Mouse (Mus musculus) left cerebral cortex, adult 2 months (tissue): ENCODE data around the gene Six1. TPM values are rescaled to one million over a fixed set of nuclear protein-coding genes. Genes with fewer than 3 reads are reported as not detected.
"Not testable (repeated sequence)": the region's sequence is repeated elsewhere in the genome, so short reads cannot be mapped to it uniquely, and the experiment has no call there.

Source experiments
- DNase-seq, 2 experiments: peaks; one replicate each; pipeline ENCODE4 v3.0.0; 2021 to 2022; ENCODE audit warnings: low spot score in 2 of 2, mixed read lengths in 1 of 2; ENCODE audit errors: extremely low spot score in 1 of 2
- H3K27ac ChIP-seq: fragments of 200-600 bp; 2 replicates; pipeline ENCODE4 v1.8.1; 2022
- H3K4me3 ChIP-seq: fragments of 200-600 bp; 2 replicates; pipeline ENCODE4 v1.8.1; 2022
- CTCF ChIP-seq: fragments of 200-600 bp; IDR thresholded peaks from 2 replicates; pipeline ENCODE4 v1.8.1; 2022; ENCODE audit warnings: antibody characterized with exemption, mild to moderate bottlenecking, moderate library complexity
- intact Hi-C: fragments of 180-260 bp; cut with DNase I; formaldehyde crosslinking; loops from one replicate; pipeline ENCODE4 v1.15.1; 2025
- total RNA-seq, 2 experiments: library from RNA; stranded (reverse); gene quantifications; 2 replicates each; pipeline ENCODE4 v1.2.3; 2021

The Six1 gene
- total RNA-seq, 2 experiments from 2014 or later = 0.14 TPM; not detected in 1

DNA sequence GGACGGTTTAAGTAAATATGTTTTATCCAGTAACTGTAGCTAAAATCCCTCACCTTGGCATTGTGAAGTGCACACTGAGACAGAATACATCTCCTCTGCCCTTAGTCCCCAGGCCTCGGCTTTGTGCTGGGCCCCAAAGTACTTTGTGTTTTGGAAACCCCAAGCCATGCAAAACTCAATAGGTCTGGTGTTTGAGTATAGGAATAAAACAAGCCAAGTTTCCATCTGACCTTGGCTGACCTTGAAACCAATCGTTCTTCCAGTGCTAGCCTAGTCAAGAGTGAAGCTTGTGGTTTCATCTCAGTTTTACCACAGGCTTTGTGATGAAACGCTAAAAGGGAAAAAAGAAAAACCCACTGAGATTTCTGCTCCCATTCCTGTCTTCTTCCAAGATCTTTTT lies 34.8 kb downstream of the Six1 start:
- H3K4me3 ChIP-seq = no peak overlapping the region
- no peak for TF ChIP-seq CTCF
- no peak for DNase-seq
- intact Hi-C loops = loop anchor here (10.0 kb wide), 2 partner anchors 436 to 676 kb away; no protein-coding TSS in a partner anchor
- no peak overlapping the region for H3K27ac ChIP-seq

- Histone ChIP-seq H3K4me3 (no peak overlapping the region), H3K27ac (no peak overlapping the region)
- TF ChIP-seq CTCF = no peak
- no peak for DNase-seq
- intact Hi-C loops = loop anchor here (10.0 kb wide), 2 partner anchors 439 to 679 kb away; no protein-coding TSS in a partner anchor
Measured at GRCm38 (mm10) chr12:73016171-73016570, 37.5 kb downstream of the Six1 start.

GRCm38 (mm10) chr12:73014311-73014710 lies 39.4 kb downstream of the Six1 start:
- no peak for DNase-seq
- H3K4me3 ChIP-seq = no peak overlapping the region
- H3K27ac ChIP-seq = no peak overlapping the region
- intact Hi-C loops = loop anchor here (10.0 kb wide), 2 partner anchors 440 to 680 kb away; no protein-coding TSS in a partner anchor
- no peak for TF ChIP-seq CTCF

DNA sequence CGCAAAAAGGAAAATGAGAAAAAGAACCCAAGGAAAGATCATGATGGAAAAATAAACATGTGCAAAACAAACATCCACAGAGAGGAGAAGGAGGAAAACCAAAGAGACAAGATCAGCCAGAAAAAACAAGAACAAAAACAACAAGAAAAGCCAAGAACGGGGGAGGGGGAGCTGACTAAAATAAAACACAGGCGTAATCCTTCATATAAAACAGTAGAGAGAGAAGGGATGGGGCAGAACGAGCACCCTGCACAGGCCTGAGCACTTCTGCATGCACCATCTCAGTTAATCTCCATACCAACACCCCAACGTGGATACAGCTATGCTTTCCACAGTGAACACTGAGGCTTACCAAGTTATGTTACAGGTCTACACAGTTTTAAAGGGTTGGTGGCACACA lies 40.9 kb downstream of the Six1 start:
- intact Hi-C loops = loop anchor here (10.0 kb wide), 2 partner anchors 442 to 682 kb away; no protein-coding TSS in a partner anchor

GRCm38 (mm10) chr12:73012136-73012785 lies 41.4 kb downstream of the Six1 start:
- DNase-seq = no peak
- TF ChIP-seq CTCF = no peak
- H3K27ac ChIP-seq = no peak overlapping the region
- H3K4me3 ChIP-seq = no peak overlapping the region
- intact Hi-C loops = loop anchor here (10.0 kb wide), 2 partner anchors 443 to 683 kb away; no protein-coding TSS in a partner anchor

More for the DNA sequence above, 40.9 kb downstream of the Six1 start:
- TF ChIP-seq CTCF = no peak
- Histone ChIP-seq H3K27ac (no peak overlapping the region), H3K4me3 (no peak overlapping the region)
- DNase-seq = no peak

DNA sequence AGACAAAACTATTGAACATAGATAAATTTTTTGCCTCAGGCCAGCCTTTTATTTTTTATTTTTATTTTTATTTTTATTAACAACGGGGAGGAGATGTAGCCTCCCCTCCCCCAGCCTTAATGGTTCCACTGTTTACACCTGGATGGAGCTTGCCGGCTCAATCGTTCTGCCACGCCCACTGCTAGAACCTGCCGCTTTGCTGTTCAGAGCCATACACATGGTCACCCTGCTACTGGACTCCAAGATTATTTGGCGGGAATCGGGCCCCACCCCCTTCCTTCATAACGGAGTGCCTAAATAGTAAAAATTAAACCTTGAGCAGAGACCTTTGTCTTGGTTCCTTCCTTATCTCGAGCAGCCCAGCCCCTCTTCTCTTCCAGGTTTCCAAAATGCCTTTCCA lies 50.8 kb downstream of the Six1 start:
- H3K27ac ChIP-seq, H3K4me3 ChIP-seq, intact Hi-C loops, DNase-seq: not testable (repeated sequence)

- intact Hi-C loops, H3K27ac ChIP-seq, H3K4me3 ChIP-seq: not testable (repeated sequence)
- peak; percentile 8 to 15 for DNase-seq
Measured at GRCm38 (mm10) chr12:73002281-73002680, 51.4 kb downstream of the Six1 start.

- intact Hi-C loops = no loop called here
- Histone ChIP-seq H3K4me3 (no peak overlapping the region), H3K27ac (no peak overlapping the region)
- no peak for TF ChIP-seq CTCF
- DNase-seq = no peak
Measured at GRCm38 (mm10) chr12:72998105-72999001, 55.3 kb downstream of the Six1 start.

- DNase-seq = no peak
- intact Hi-C loops = no loop called here
- H3K27ac ChIP-seq = no peak overlapping the region
- no peak overlapping the region for H3K4me3 ChIP-seq
- TF ChIP-seq CTCF = no peak
Measured at GRCm38 (mm10) chr12:72996646-72997045, 57.0 kb downstream of the Six1 start.

Other genes starting within 250 kb of the Six1 start
- not detected for gene Six6, start 114.0 kb downstream of the Six1 start, total RNA-seq
- gene 4930447C04Rik, start 113.1 kb downstream of the Six1 start, total RNA-seq = 10 to 100 TPM in 1 of 2 experiments, 1 to 10 TPM in 1; 9.7 to 10.3 TPM
- 1 to 10 TPM; 2.4 to 2.7 TPM for gene Six4, start 59.6 kb upstream of the Six1 start, total RNA-seq
- 10 to 100 TPM; 19.3 to 24.5 TPM for gene Mnat1, start 69.8 kb upstream of the Six1 start, total RNA-seq
- 10 to 100 TPM; 14.3 to 15.7 TPM for gene Trmt5, start 232.8 kb upstream of the Six1 start, total RNA-seq
- 10 to 100 TPM; 13.7 to 18.6 TPM for gene Slc38a6, start 232.9 kb upstream of the Six1 start, total RNA-seq